Mouse (Mus musculus) activated CD4-positive, CD25-positive, alpha-beta regulatory T cell, adult 4 months (primary cell): Measurements from ENCODE around the gene H3f3b. TPM values are rescaled to one million over a fixed set of nuclear protein-coding genes. Genes with fewer than 3 reads are reported as not detected.
"Not testable (repeated sequence)": the region's sequence is repeated elsewhere in the genome, so short reads cannot be mapped to it uniquely, and the experiment has no call there.

ENCODE experiments used
- ATAC-seq: one replicate; pipeline ENCODE4 v1.8.0; 2017
- polyA plus RNA-seq, 2 experiments: library from polyadenylated mRNA; unstranded; fragments of 100-300 nt; shearing (Covaris generic); gene quantifications; one replicate each; pipeline ENCODE4 v1.2.1; 2017

H3f3b gene
- polyA plus RNA-seq, 2 experiments from 2014 or later = 1,520 to 1,873 TPM

DNA sequence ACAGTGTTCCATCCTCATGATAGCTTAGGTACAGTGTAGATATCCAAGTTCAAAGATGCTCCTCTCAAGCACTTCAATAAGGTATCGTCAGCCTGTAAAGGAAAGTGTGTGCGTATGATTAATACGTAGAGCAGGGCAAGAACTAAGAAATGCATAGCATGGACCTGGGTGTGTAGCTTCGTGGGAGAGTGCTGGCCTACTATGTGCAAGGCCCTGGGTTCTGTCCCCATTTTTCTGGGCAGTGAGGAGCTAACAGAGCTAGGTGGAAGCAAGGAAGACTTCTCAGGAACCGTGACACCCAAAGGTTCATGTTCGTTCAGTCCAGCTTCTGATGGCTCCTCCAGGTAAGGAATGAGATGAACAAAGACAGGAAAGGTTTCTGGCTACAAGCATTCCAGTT is 17.4 kb upstream of the H3f3b start:
- ATAC-seq = no peak

DNA sequence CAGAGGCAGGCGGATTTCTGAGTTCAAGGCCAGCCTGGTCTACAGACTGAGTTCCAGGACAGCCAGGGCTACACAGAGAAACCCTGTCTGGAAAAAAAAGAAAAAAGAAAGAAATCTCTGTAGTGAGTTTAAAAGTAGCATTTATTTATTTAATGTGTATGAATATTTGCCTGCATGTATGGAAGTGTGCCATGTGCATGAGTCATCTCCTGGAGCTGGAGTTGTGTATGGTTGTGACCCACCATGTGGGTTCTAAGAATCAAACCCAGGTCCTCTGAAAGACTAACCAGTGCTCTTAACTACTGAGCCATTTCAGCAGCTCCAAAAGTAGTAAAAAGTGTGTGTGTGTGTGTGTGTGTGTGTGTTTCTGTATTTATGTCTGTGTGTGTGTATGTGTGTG is 15.5 kb upstream of the H3f3b start:
- no peak for ATAC-seq

DNA sequence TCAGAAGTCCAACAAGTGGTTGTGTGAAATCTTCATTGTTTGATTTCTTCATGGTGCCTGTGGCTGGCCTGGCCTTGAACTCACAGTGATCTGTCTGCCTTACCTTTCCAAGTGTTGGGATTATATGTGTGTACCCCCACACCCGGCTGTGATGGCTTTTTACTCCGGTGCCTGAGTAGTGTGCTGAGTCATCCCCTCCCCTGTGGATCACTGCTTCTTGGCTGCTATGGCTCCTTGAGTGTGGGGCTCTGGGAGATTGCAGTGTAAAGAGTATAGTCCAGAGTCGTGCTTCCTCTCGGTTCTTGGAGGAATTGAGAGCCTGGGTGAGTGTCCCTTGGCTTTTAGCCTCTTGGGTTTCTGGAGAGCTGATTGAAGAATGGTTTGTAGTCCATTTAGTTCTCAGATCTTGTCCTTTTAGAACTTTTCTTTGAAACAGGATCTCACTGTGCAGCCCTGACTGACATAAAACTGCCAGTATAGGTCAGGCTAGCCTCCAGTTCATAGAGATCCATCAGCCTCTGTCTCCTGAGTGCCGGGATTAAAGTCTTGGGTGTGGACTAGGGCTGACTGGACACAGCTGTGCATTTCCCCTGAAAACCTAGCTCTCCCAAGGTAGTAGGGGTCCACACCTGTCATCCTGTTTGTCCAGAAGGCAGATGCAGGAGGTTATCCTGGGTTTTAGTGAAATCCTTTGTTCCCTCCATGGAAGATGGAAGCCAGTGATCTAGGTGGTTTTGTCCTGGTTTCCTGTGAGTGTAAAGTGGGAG is 14.8 kb upstream of the H3f3b start:
- no peak for ATAC-seq

DNA sequence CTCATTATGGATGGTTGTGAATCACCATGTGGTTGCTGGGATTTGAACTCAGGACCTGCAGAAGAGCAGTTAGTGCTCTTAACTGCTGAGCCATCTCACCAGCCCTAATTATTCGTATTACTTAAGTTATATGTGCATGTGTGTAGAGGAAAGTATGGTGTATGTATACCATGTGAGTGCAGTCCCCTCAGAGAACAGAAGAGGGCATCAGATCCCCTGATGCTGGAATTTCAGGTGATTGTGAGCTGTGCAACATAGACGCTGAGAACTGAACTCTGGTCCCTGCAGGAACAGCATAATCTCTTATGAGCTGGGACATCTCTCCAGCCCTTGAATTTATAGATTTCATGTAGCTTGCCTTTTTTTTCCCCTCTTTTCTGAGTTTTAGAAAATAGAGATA is 14.1 kb upstream of the H3f3b start:
- ATAC-seq = no peak

DNA sequence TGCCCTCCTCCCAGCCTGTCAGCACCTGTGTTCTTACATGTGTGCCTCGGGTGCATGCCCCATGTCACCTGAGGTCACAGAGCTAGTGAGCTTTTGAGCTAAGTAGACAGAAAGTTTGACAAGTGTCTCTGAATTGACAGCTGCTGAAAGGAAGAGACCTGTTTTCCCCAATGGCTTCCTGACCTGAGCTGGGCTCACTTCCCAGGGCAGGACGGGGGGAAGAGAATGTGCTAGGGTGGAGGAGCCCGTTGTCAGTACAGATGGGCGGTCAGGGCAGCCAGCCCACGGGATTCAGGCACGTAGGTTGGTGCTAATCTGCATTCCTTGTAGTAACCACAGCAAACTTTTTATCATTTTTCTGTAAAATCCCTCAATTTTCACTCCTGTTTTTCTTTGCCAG is 12.8 kb upstream of the H3f3b start:
- no peak for ATAC-seq

DNA sequence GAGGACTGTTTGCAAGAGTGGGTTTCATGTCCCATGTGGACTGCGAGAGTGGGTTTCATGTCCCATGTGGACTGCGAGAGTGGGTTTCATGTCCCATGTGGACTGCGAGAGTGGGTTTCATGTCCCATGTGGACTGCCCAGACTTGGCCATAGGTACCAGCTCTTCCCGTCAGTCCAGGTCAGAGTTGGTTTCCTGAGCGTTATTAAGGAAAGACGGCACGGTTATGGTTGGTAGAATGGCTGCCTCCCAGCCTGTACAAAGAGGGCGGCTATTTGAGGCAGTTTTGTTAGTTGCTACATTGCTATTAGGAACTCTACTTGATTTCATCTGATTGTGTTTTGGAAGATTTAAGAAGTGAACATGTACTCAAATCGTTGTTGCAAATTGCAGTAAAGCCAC is 10.1 kb upstream of the H3f3b start:
- ATAC-seq = no peak

DNA sequence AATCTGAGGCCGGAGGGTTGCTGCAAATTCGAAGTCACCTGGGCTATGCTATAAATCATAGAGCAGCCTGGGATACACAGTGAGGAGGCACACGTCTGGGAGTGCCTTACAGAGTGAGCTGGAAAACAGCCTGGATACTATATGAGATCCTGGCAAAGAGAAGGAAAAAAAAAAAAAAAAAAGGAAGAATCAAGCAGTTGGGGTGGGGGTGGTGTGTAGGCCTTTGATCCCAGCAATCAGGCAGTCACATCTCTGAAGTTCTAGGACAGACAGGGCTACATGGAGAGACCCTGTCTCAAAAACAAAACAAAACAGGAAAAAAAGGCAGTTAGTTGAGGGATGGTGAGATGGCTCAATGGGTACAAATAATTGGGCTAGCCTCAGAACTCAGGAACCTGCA is 8.9 kb upstream of the H3f3b start:
- ATAC-seq = no peak

DNA sequence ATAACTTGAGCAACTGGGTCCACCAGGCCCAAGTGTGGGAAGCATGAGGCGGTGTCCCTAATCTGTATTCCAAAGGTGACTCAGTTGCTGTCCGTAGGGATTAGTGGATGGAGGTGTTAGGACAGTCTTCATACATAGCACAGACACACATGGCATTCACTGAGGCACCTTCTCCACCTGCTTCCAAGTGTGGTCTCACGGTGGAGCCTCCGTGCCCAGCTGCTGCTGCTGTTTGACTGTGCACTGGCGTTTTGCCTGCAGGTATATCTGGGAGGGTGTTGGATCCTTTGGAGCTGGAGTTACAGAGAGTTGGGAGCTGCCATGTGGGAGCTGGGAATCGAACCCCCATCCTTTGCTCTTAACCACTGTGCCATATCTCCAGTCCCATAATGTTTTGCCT is 6.8 kb upstream of the H3f3b start:
- ATAC-seq = no peak

DNA sequence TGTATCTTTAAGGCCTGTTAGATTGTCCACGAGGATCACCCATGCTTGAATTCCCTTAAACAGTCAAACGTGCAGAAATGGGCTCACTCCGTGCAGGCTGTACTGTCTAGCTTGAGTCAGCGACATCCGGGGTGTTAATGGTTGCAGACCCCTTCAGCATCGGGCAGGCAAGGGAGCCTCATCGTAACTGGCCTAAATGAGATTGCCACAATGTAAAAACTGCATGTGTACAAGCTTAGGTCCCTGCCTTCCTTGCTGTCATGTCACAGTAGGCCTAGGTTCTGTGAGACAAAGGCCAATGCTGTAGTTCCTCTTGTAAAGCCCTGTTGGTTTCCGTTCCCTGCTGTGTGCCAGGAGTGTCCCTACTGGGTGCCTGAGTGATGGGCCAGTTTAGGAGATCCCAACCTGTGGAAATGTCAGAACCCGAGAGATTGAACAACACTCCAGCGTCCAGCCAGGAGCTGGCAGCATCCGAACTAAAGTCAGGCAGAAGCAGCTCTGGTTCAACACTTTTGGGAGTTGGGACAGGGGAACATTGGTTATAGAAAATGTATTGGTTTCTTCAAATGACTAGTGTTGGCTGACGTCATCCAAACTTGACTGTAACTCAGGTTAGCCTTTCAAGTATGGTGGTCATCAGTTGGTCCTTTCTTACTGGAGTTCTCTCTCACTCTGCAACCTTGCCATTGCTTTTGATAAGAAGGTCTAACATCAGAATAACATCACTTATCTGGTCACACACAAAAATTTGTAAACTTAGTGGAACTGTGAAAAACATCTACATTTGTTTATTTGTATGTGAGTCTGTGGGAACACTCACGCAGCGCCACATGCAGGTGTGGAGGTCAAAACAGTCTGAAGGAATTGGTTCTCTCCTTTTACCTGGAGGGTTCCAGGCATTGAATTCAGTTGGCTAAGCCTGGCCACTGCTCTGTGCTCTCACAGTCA is 3.4 kb upstream of the H3f3b start:
- ATAC-seq = peak; percentile 14

DNA sequence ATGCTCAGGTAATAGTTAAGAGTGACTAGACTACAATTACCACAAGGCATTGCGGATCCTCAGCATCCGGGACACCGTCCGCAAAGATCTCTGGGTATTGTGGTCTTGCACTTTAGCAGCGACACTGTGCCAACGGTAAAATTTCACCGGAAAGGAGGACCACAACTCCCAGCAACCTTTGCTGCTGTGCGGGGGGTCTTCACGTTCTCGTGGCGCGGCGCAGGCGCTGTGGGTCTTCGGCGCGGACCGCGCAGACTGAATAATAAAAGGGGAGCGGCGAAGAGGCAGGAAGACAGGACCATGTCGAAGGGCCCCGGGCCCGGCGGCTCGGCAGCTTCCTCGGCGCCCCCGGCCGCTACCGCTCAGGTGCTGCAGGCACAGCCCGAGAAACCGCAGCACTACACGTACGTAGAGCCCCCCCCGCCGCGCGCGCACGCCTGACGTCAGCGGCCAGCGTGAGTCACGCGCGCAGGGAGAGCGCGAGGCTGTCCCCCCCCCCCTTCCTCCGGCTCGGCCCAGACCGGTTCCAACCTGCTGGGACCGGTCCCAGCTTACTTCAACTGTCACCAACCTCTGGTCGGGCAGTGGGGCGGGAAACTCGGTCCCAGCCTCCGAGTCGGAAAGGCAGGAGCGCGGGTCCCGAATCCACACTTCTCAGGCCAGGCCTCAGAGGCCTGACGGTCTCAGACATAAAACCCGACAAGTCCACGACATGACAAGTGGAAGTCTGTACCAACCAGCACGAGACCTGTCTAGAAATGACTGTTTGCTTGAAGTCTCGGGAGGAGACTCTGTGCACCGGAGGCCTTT is 2.5 kb upstream of the H3f3b start, which contains the start of gene Unk:
Gene Unk (plus strand): TSS at position 235 of the 810 bp plus-strand sequence.
- ATAC-seq = peak; percentile 81

DNA sequence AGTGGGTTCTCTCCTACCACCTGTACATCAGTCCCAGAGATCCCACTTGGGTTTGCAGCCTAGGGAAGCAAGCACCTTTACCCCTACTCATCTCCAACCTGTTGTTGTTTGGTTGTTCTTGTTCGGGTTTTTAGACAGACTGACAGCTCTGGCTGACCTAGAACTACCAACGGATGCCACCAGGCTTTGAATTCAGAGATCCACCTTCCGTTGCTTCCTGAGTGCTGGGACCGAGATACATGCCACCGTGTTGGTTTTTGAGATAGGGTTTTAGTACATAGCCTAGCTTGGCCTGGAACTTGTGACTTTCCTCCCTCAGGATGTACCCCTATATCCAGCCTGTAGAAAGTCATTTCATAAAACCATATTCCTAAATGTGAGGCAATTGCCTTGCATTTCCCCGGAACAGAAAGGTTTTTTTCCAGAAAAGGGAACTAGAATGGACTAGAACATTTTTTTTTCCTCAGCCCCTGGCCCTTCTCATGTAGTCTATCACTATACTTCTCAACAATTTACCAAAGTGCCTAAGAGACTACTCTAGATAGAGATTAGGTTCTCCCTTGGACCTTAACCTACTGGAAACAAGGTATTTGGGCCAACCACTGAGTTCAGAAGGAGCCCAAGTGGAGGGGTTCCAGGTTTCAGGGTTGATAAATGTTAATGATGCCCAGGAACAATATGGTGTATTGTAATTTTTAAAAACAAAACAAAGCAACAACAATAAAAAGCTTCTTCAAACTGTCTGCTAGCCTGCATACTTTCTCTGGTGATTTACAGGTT is 1.5 kb upstream of the H3f3b start:
- ATAC-seq = no peak

DNA sequence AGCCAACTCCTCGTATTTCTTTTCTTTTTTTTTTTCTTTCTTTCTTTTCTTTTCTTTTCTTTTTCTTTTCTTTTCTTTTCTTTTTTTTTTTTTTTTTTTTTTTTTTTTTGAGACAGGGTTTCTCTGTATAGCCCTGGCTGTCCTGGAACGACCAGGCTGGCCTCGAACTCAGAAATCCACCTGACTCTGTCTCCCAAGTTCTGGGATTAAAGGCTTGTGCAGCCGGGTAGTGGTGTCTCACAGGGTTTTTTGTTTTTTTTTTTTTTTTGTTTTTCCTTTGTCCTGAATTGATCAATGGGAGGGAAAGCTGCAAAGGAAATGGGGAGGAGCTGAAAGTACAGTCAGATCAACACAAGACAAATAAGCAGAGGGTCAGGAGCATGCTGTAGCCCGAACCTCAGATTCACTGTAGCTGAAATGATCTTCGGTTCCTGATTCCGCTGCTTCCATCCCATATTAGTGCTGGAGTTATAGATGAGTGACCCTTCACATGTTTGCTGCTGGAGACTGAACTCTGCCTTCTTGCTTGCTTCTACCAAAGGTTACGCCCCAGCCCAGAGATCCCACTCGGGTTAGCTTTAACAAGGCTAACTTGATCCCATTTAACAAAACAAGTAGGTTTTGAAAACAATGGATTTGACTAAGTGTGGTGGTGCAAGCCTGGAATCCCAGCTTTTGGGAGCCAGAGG is 559 bp upstream of the H3f3b start:
- ATAC-seq = no peak

DNA sequence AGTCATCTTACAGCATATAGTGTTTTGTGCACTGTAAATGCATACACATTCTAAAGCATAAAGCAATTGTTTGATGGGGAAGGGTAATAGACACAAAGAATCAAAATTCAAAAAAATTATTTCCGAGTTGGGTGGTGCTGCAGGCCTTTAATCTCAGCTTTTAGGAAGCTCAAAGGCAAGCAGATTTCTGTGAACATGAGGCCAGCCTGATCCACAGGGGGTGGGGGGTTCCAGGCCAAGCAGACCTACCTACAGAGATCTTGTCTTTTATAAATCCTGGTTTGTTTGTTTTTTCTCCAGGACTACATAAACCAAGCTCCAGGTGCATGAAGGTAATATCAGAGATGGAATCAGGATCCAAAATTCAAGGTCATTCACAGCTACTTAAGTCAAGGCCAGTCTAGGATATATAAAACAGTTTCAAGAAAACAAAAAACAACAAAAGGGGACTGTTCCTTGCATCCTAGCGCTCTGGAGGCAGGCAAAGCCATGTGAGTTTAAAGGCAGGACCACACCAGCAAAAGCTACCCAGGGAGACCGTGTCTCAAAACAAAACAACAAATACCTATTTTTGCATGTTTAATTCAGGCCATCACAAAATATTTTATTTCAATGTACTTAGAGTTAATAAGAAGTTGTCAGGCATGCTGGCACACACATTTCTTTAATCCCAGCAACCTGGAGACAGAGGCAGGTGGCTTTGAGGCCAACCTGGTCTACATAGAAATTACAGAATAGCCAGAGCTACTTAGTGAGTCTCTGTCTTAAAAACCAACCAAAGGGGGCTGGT is 2.5 kb downstream of the H3f3b start:
- ATAC-seq = no peak

DNA sequence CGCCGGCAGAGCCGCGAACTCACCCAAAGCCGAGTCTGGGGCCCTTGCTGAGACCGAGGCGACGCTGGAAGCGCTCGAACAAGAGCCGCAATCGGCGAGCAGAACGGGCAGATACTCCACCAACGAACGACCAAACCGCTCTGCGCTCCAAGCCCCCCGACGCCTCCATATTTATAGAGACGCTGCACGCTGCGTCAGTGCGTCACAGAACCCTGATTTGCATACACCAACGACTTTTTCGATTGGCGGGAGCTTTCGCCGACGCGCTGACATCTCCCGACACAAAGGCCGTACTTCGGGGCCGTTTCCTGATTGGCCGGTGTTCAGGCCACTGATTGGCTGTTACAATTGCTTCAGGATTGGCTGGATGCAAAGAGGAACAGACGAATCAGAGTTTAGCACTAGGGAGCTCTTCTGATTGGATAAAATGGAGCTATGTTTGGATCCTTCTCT is 3.4 kb downstream of the H3f3b start:
- peak; percentile 85 for ATAC-seq

DNA sequence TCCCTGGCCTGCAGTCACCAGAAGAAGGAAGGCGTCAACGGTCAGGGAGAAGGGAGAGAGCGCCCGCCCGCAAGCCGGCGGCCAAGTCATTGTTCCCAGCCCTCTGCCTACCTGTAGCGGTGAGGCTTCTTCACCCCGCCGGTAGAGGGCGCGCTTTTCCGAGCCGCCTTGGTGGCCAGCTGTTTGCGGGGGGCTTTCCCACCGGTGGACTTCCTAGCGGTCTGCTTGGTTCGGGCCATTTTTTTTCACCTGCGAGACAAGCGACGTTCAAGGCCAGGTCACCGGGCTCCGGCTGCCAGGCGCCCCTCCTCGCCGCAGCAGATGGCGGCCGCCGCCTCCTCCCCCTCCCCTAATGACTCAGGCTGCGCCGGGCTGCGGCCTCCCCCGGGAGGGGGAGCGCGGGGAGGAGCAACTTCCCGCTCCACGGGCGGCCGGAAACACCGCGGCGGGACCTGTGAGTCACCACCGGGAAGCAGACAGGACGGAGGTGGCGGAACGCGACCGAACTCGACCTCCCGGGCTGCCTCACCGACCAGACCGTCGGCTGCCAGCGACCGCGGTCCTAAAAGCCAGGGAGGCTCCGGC is 3.9 kb downstream of the H3f3b start:
- ATAC-seq = peak; percentile 52

DNA sequence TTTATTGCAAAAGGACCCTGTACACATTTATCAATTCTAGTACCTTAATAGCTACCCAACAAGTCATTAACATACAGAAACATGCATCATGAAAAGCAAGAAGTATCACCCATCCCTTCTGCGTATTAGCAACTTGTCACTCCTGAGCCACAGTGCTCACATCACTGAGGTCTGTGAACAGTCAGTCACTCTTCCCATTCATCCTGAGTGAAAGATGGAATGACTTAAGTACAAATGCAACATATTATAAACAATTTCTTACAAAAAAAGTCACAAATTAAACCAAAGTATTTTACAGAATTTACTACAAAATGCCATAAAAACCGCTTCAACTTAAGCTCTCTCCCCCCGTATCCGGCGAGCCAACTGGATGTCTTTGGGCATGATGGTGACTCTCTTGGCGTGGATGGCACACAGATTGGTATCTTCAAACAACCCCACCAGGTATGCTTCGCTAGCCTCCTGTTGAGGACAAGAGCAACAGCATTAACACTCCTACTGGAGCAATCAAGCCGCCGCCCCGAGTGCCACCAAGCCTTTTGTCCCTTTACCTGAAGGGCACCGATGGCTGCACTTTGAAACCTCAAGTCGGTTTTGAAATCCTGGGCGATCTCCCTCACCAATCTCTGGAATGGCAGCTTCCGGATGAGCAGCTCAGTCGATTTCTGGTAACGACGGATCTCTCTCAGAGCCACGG is 4.5 kb downstream of the H3f3b start:
- ATAC-seq = not testable (repeated sequence)

DNA sequence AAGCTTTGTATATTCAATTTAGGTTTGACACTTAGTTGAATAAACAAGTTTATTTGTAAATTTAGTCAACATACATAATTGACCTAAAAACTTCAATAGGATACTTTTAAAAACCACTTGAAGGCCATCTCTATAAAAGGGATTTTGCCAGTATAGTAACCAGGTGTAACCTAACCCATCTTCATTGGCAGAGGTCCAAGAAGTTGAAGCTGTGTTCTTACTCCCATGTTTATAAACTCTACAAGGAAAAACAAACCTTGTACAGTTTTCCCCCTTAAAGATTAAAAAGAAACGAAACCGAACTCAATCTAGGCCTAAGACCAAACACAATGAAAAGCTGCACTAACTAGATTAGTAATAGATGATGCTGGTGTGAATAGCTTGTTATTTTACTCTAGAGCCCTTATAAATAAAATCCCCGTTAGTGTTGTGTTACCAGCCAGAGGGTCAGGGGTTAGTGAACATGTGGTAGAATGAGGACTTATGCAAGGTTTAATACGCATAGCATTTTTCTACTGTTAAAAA is 5.4 kb downstream of the H3f3b start:
- ATAC-seq = no peak

DNA sequence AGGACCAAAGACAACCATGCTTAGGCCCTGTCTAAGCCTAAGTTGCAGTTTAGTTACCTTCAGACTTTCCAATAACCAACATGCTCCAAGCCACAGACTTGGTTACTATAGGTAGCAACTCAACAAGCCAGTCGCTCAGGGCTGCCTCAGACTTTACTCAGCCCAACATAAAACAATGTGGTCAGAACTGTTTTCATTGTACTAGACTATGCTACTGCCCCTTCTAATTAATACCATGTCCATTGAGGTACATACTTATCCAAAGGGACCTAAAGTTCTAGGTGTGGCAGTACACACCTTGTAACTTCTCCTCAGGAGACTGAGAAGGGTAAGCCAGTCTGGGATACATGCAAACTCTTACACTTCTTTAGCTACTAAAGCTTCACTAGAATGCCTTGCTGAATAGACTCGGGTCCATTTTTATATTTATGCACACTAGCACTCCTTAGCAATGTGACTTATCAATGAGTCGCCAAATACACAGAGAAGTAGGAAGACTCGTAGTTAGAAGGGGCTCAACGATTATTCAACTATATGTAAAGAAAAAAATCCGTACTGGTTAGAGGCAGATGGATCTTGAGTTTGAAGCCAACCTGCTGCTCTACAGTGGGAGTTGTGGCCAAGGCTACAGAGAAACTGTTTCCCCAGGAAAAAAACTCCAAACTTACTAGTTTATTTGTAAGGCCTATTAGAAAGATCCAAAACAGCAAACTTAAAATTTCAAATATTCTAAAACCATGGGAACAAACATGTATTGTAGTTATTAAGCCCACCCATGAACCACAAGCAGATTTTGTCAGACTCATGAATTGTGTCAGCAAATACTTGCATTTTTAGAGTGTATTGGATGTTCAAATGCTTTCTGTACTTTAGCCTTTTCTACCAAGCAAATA is 6.2 kb downstream of the H3f3b start:
- ATAC-seq = no peak
